Mouse (Mus musculus) lung, postnatal 4 days (tissue): ENCODE results near the gene Gng8.

Source experiments
- DNase-seq, 2 experiments: peaks; one replicate each; pipeline ENCODE4 v3.0.0; 2021

Gng8 gene

DNA sequence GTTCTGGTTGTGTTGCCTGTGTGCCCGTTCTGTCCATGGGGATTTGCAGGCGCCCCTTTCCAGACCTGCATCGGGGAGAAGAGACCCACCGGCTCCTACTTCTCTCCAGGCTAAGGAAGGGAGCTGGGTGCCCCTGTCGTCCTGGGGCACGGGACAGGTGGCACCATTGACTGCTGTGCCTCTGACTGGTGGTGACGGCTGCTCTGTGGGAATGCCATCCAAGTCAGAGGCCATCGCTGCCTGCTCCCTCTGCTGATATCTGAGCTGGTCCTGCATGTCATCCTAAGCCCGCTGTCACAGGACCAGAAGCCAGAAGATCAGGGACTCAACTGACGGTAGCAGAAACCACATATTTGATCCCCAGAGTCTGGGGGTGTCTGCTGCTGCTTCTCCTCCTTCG is 17.3 kb downstream of the Gng8 start:
- no peak for DNase-seq

DNA sequence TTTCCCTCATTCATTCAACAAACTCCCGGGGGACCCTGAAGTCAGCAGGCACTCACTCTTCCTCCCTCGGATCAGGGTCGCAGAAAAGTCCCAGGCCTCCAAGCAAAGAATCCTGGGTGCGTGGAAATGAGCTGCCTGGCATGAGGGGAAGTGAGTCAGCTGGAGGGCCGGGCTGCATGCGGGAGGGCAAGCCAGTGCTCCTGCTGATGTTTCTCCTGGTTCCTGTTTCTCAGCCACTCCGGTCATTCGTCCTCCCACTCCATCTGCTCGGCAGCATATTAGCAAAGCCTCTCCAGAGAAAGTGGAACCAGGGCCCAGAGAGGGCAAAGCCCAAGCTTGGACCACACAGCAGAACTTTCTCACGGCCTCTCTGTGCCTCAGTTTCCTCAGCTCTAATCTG is 18.3 kb downstream of the Gng8 start:
- DNase-seq = peak; percentile 54 to 58

GRCm38 (mm10) chr7:16911904-16912303 is 20.3 kb downstream of the Gng8 start:
- no peak for DNase-seq

- peak in 1 of 2 experiments; percentile 47 for DNase-seq
Observed at GRCm38 (mm10) chr7:16912360-16912759, 20.8 kb downstream of the Gng8 start.

DNA sequence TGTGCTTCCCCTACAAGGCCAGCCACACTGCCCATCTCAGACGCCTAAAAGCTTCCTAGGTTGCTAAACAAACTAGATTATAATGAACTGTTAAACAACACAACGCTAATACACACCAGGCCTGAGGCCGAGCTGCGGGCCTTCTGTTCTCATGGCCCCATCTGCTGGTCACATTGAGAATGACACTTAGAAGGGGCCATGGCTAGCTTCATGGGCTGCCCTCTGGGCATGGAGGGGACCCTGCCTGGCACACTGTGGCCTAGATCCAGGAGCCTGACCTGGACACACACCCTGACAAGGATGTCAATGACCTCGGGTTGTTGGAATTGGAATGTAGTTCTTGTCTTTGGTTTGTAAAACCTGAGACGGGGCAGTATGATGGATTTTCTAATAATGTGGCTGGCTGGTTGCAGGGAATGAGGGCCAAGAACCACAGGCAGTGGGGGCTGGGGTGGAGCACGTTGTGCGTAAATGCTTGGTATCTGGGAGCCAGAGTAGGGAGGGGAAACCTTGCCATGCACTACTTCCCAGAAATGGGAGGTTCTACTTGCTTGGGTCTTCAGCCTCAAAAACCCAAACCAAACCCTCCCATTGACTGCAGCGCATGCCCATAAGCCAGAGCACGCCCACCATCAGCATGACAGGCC is 22.3 kb downstream of the Gng8 start:
- DNase-seq = peak; percentile 69 to 83

GRCm38 (mm10) chr7:16914453-16915343 is 23.1 kb downstream of the Gng8 start:
- peak in 1 of 2 experiments; percentile 21 for DNase-seq

DNA sequence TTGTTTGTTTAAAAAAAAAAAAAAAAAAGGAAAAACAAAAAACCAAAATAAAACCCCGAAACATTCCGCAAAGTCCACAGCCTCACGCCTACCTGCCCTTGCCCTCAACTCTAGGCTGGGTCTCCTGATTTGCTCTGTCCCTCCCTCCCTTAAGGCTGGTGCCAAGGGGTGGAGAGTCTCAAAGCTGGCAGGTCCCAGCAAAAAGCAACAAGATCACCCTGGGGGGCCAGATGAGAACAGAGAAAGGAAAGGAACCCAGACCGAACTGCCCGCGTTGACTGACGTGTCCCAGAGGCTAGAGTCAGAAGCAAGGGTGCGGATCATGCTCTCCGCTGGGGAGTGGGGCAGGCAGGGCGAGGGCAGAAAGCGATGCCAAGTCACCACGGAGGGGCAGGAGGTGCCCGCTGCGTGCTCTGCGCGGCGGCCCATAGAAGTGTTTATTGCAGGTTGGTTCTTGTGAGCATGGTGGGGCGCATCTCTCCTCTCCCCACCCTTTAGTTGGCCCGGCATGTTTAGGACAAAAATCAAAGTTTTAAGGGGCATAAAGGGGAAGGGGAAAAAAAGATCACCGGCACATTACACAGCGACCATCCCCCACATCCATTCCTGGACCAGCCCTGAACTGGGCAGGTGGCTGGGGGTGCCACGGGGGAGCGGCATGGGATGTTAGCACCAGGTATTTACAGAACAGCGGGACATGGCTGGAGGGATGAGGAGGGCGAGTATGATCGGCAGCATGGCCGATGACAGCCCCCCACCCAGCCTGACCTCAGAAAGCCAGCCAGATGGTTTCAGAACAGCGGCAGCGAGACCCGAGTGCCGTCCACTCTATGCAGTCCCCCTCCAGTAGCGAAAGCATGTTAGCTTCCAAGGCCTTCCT is 24.1 kb downstream of the Gng8 start:
- DNase-seq = peak in 1 of 2 experiments; percentile 30

DNA sequence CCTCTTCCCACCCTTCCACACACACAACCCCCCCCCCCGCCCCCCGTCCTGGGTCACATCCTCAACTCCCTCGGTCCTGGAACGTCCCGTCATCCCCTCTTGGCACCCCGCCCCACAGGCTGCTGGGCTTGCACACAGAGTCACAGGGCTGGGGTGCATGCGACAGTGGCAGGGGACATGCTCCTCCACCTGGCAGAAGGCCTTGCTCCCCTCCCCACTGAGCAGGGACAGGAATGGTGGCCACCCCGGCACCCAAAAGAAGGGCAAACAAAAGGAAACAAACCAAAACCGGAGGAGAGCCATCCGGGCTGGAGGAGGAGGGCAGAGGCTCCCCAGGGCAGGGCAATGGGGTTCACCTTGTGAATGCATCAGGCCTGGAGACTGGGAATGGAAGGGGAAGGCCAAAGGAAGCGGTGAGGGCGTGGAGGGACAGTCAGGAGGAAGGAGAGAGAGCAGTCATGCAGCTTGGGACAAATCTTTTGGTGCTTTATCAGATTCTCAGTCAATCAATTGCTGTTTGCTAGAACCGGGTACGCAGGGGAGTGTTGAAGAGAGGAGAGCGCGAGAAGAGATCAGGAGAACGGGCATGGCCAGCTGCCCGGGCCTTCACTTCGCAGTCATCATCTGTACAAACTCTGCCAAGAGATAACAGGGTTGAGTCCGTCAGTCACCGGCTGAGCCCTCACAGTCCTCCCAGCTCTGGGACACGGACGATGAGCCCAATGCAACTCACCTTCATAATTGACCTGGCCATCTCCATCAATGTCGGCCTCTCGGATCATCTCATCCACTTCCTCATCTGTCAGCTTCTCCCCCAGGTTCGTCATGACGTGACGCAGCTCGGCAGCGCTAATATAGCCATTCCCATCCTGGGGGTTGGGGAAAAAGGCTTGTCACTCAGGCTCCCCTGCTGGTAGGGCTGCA is 25.0 kb downstream of the Gng8 start:
- peak in 1 of 2 experiments; percentile 58 for DNase-seq

DNA sequence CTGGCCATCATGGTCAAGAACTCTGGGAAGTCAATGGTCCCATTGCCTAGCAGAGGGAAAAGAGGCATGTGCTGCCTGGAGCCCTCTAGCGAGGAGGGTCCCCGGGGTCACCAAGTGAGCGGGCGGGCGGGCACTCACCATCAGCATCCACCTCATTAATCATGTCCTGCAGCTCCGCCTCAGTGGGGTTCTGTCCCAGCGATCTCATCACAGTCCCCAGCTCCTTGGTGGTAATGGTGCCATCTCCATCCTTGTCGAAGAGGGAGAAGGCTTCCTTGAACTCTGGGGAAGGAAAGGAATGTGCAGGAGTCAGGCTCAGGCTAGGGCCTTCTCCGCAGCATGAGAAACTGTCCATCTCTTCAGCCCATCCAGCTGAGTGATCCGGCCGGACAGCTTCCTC is 25.9 kb downstream of the Gng8 start:
- no peak for DNase-seq

- peak in 1 of 2 experiments; percentile 28 for DNase-seq
Observed at GRCm38 (mm10) chr7:16918014-16918413, 26.4 kb downstream of the Gng8 start.

GRCm38 (mm10) chr7:16918670-16919069 is 27.1 kb downstream of the Gng8 start:
- no peak for DNase-seq

GRCm38 (mm10) chr7:16919395-16920149 is 28.0 kb downstream of the Gng8 start:
- peak in 1 of 2 experiments; percentile 23 for DNase-seq

DNA sequence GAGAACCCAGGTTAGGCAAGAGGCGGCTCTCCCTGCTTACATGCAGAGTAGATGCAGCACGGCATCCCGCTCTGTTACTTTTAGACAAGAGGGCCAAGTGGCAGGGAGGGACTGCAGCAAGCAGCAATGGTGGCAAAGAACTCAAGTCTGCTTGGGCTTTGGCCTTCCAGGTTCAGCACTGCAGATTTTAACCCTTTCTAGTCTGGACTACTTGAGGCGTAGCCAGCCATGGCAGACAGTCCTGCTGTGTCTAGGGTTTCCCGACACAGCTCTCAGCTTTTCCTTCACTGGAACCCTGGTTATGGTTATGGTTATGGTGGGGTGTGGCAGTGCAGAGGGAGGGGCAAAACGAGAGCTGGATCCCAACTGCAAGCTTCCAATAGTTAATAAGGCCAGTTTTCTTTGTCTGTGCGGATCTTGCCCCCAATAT is 28.6 kb downstream of the Gng8 start:
- no peak for DNase-seq

DNA sequence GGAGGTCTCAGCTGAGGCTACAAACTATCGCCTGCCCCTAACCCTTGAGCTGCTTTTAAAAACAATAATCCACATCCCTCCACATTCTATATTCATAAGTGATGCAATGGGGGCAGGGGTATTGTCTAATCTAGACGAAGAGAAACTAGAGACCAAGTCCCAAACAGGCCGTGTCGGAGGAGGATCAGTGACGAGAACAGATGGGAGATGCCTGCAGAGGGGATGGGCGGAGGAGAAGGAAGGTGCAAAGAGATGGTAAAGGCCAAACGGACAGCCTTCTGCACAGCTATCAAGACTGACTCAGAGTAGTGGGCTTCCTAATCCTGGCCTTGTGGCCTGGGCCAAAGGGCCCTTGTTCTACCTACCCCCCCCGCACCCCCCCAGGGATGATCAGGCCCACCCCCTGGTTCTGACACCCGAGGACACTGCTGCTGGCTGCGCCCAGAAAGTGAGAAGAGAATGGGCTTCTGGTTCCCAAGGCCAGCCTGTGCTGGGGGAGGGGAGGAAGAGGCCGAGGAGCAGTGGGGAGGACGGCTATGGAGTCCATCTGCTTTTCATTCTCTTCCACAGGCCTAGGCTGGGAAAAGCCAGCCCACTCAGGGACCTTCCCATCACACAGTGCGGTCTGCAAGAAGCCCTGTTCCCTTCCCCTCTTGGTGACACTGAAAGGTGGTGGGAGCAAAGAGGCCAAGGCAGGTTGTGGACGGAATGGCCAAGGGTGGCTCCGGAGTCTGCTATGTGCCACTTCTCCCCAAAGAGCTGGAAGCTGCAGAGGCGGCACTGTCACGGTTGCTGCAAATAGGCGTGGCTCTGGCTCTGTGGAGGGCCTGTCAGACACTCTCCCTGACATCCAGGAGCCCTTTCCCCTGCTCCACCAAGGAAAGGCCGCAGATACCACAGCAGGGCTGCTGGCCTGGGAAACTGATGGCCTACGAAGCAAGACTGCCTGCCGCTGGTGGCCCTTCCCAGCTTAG is 29.5 kb downstream of the Gng8 start:
- peak in 1 of 2 experiments; percentile 42 for DNase-seq

GRCm38 (mm10) chr7:16921881-16922335 is 30.3 kb downstream of the Gng8 start:
- DNase-seq = no peak

- DNase-seq = peak in 1 of 2 experiments; percentile 43
Observed at GRCm38 (mm10) chr7:16922360-16922973, 30.9 kb downstream of the Gng8 start.

- DNase-seq = peak in 1 of 2 experiments; percentile 36
Observed at GRCm38 (mm10) chr7:16923283-16924036, 31.9 kb downstream of the Gng8 start.
